Mouse (Mus musculus): Measurements from ENCODE around the gene Tnfsf4. TPM values are rescaled to one million over a fixed set of nuclear protein-coding genes. Genes with fewer than 3 reads are reported as not detected.
A peak's percentile ranks its signal among the peaks of the same experiment; 100 is the strongest.

Tnfsf4 gene
- total and polyA plus RNA-seq, 2 experiments: not detected

GRCm38 (mm10) chr1:161463388-161464085 lies 68.3 kb downstream of the Tnfsf4 start:
- DNase-seq (ENCODE audit: extremely low read depth, low read depth, low spot score): peak; percentile 23
- TF ChIP-seq CTCF (IDR thresholded peaks at IDR 0.05; ENCODE audit: low read depth, low read length) (no peak), POLR2A (IDR thresholded peaks at IDR 0.05; ENCODE audit: extremely low read depth, insufficient read depth, low read length) (no peak)

More at GRCm38 (mm10) chr1:161463388-161464085, 68.3 kb downstream of the Tnfsf4 start:
- WGBS: 66% methylated on average over 2 of the region's 2 CpGs
- H3K36me3 ChIP-seq (ENCODE audit: control insufficient read depth, insufficient read depth, low read length): no peaks in the 10 kb centered on the region
- no peak overlapping the region for H3K27ac ChIP-seq (replicated peaks; ENCODE audit: insufficient read depth, low read depth, low read length)
- no peaks in the 10 kb centered on the region for H3K79me2 ChIP-seq (ENCODE audit: control insufficient read depth, insufficient read depth, low read length)
- no peaks in the 10 kb centered on the region for H3K27me3 ChIP-seq (ENCODE audit: control insufficient read depth, insufficient read depth, low read length)
- H3K4me3 ChIP-seq (ENCODE audit: insufficient read depth, low read depth, low read length): no peak overlapping the region
- H3K9ac ChIP-seq (ENCODE audit: low read depth, low read length): no peak overlapping the region
- H3K4me1 ChIP-seq (ENCODE audit: control insufficient read depth, insufficient read depth, low read length): no peaks in the 10 kb centered on the region

Other genes with a start within 250 kb of the Tnfsf4 start
- not detected in 2 replicates for gene Tex50, start 236.1 kb upstream of the Tnfsf4 start, total RNA-seq (2014; rRNA removed)
- gene Tex50, start 236.1 kb upstream of the Tnfsf4 start, polyA plus RNA-seq (2012; rRNA removed): 0.07 TPM in 1 of 2 replicates, not detected in the other
- 413 and 458 TPM in 2 replicates for gene Prdx6, start 144.2 kb upstream of the Tnfsf4 start, total RNA-seq (2014; rRNA removed)
- gene Prdx6, start 144.2 kb upstream of the Tnfsf4 start, polyA plus RNA-seq (2012; rRNA removed): 221 and 315 TPM in 2 replicates
- not detected in 2 replicates for gene Tnfsf18, start 99.2 kb downstream of the Tnfsf4 start, total RNA-seq (2014; rRNA removed)
- not detected in 2 replicates for gene Tnfsf18, start 99.2 kb downstream of the Tnfsf4 start, polyA plus RNA-seq (2012; rRNA removed)

All from liver, adult 2 months (tissue).